Mouse (Mus musculus) bone marrow macrophage, adult 2 months (primary cell): ENCODE results near the gene Hspd1. TPM values are rescaled to one million over a fixed set of nuclear protein-coding genes. Genes with fewer than 3 reads are reported as not detected.
A peak's percentile ranks its signal among the peaks of the same experiment; 100 is the strongest.

ENCODE experiments used
- H3K27ac ChIP-seq: 2 replicates; pipeline ENCODE4 v1.5.1; 2012; ENCODE audit warnings: low read depth, low read length; ENCODE audit not compliant: insufficient read depth
- H3K4me1 ChIP-seq: 2 replicates; pipeline ENCODE4 v1.6.1; 2012; ENCODE audit warnings: low read length; ENCODE audit not compliant: control insufficient read depth, insufficient read depth
- H3K4me3 ChIP-seq: 2 replicates; pipeline ENCODE4 v1.5.1; 2012; ENCODE audit warnings: mild to moderate bottlenecking, low read length, moderate library complexity; ENCODE audit not compliant: insufficient read depth
- CTCF ChIP-seq: IDR thresholded peaks from 2 replicates; pipeline ENCODE4 v1.5.1; 2012; ENCODE audit warnings: low read depth, mild to moderate bottlenecking, low read length, moderate library complexity
- POLR2A ChIP-seq: IDR thresholded peaks from 2 replicates; pipeline ENCODE4 v1.6.1; 2012; ENCODE audit warnings: mild to moderate bottlenecking, low read depth, low read length, borderline replicate concordance
- polyA plus RNA-seq: library from polyadenylated mRNA; stranded (reverse); fragments of >200 nt; gene quantifications from 2 replicates; pipeline ENCODE4 v1.2.4, GENCODE M21; 2012; ENCODE audit not compliant: missing spikeins, insufficient read depth, insufficient read length

Hspd1 gene
- polyA plus RNA-seq, 1 experiment = 54.7 TPM

- Histone ChIP-seq H3K4me3 (no peak overlapping the region), H3K27ac (no peak overlapping the region), H3K4me1 (peaks cover 8% of the 10 kb centered on the region)
- TF ChIP-seq CTCF (no peak), POLR2A (no peak)
Measured at GRCm38 (mm10) chr1:55042246-55042645, 45.8 kb downstream of the Hspd1 start.

- Histone ChIP-seq H3K27ac (no peak overlapping the region), H3K4me3 (no peak overlapping the region), H3K4me1 (peaks cover 8% of the 10 kb centered on the region)
- TF ChIP-seq CTCF (no peak), POLR2A (no peak)
Measured at GRCm38 (mm10) chr1:55041691-55042090, 46.4 kb downstream of the Hspd1 start.

GRCm38 (mm10) chr1:55039944-55040343, 48.1 kb downstream of the Hspd1 start:
- no peak overlapping the region for H3K4me3 ChIP-seq

GRCm38 (mm10) chr1:55031026-55031779, 56.8 kb downstream of the Hspd1 start:
- Histone ChIP-seq H3K4me3 (no peak overlapping the region), H3K27ac (no peak overlapping the region), H3K4me1 (peaks cover 11% of the 10 kb centered on the region)
- no peak for TF ChIP-seq CTCF

More at GRCm38 (mm10) chr1:55039944-55040343, 48.1 kb downstream of the Hspd1 start:
- no peak overlapping the region for H3K27ac ChIP-seq
- H3K4me1 ChIP-seq = peaks cover 6% of the 10 kb centered on the region
- TF ChIP-seq CTCF (no peak), POLR2A (no peak)

DNA sequence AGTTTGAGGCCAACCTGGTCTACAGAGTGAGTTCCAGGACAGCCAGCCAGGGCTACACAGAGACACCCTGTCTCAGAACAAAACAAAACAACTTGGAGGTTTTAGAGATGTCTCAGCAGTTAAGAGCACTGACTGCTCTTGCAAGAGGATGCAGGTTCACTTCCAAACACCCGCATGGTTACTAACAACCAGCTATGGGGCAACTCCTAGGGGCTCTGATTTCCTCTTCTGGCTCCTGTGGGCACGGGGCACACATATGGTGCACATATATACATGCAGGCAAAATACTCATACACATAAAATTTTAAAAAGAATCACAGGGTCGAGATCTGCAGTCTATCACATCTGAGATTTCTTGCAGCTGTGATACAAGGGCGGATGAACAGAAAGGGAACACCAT, 58.6 kb downstream of the Hspd1 start:
- H3K4me1 ChIP-seq = peaks cover 13% of the 10 kb centered on the region
- TF ChIP-seq CTCF (no peak), POLR2A (no peak)
- peak overlapping the region; percentile 66 for H3K4me3 ChIP-seq
- H3K27ac ChIP-seq = peak overlapping the region; percentile 91

DNA sequence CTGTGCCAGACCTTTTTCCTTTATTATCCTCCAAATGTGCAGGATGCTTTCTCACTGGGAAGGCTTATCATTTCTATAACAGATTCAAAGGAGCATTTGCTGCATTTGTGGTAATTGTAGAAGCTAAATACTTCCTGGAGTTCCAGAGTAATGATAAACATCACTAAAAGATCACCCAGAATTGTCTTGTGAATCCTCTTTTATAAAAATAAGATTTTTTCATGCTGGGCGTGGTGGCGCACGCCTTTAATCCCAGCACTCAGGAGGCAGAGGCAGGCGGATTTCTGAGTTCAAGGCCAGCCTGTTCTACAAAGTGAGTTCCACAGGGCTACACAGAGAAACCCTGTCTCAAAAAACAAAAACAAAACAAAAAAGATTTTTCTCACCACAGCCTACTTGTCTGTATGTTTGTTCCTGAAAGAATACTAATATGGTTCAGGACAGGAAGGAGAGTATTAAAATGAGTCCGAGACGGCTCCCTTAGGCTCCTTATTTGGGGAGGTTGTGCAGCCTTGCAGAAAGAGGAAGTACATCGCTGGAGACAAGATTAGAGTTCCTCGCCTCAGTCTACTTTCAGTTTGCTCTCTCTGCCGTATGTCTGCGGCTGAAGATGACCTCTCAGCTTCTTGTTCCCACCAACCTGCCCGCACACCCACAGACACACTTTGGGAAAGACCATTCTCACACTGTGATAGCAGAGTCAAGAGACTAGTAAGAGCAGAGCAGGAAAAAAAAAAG, 59.4 kb downstream of the Hspd1 start:
- Histone ChIP-seq H3K4me3 (peak overlapping the region; percentile 66), H3K4me1 (peaks cover 15% of the 10 kb centered on the region), H3K27ac (peak overlapping the region; percentile 91)
- no peak for TF ChIP-seq CTCF
- TF ChIP-seq POLR2A = no peak

GRCm38 (mm10) chr1:55027966-55028365, 60.1 kb downstream of the Hspd1 start:
- TF ChIP-seq POLR2A = no peak
- Histone ChIP-seq H3K4me1 (peaks cover 16% of the 10 kb centered on the region), H3K4me3 (peak overlapping the region; percentile 65; the same call in 1 of the 2 replicates), H3K27ac (peak overlapping the region; percentile 70; the same call in 1 of the 2 replicates)

Other genes with a start within 250 kb of the Hspd1 start
- gene Ankrd44, start 161.9 kb downstream of the Hspd1 start, polyA plus RNA-seq = 66.8 and 73.9 TPM in 2 replicates
- gene Sf3b1, start 60.8 kb downstream of the Hspd1 start, polyA plus RNA-seq = 250 and 278 TPM in 2 replicates
- gene Coq10b, start 35.5 kb downstream of the Hspd1 start, polyA plus RNA-seq = 8.7 and 9.0 TPM in 2 replicates
- gene Hspe1, start 111 bp downstream of the Hspd1 start, polyA plus RNA-seq = 126 and 129 TPM in 2 replicates
- gene Mob4, start 43.0 kb upstream of the Hspd1 start, polyA plus RNA-seq = 45.4 and 48.6 TPM in 2 replicates
- gene Rftn2, start 138.5 kb upstream of the Hspd1 start, polyA plus RNA-seq = 2.1 and 2.8 TPM in 2 replicates
- gene Mars2, start 148.9 kb upstream of the Hspd1 start, polyA plus RNA-seq = 1.3 and 1.5 TPM in 2 replicates